Mouse (Mus musculus): ENCODE results near the gene Ptpn12. TPM values are rescaled to one million over a fixed set of nuclear protein-coding genes. Genes with fewer than 3 reads are reported as not detected.
A peak's percentile ranks its signal among the peaks of the same experiment; 100 is the strongest.

Ptpn12 gene
- 16.1 and 18.9 TPM in 2 replicates for polyA plus RNA-seq (2015; fragmentation: Nextera tagmentation; extraction: Ambion mirVana)

GRCm38 (mm10) chr5:21055820-21056531 is at the start of gene Ptpn12:
Gene Ptpn12 (minus strand): TSS chr5:21055911.
- WGBS: under 1% methylated on average over 56 of the region's 73 CpGs
- H3K4me3 ChIP-seq (replicated peaks): peak within 1 kb of the TSS; percentile 94
- H3K27me3 ChIP-seq (replicated peaks): no peaks in the 10 kb centered on the region
- no peaks in the 10 kb centered on the region for H3K36me3 ChIP-seq
- peak within 1 kb of the TSS; percentile 97 for H3K27ac ChIP-seq
- peak; percentile 97 for ATAC-seq (ENCODE audit: insufficient read depth, low FRiP score, low read depth)
- H3K9me3 ChIP-seq: no peaks in the 10 kb centered on the region
- peak within 1 kb of the TSS; percentile 88 for H3K9ac ChIP-seq
- peak within 1 kb of the TSS; percentile 62 for H3K4me2 ChIP-seq
- H3K4me1 ChIP-seq: 0 out of 2 replicates have a peak, but pooled peaks cover 6% of the 10 kb centered on the region

- Histone ChIP-seq H3K9ac (no peak overlapping the region), H3K9me3 (no peaks in the 10 kb centered on the region), H3K36me3 (no peaks in the 10 kb centered on the region), H3K27me3 (replicated peaks) (no peaks in the 10 kb centered on the region), H3K4me2 (no peak overlapping the region), H3K4me1 (no peaks in the 10 kb centered on the region), H3K27ac (no peak overlapping the region), H3K4me3 (replicated peaks) (no peak overlapping the region)
- 66% methylated on average over 6 of the region's 6 CpGs for WGBS
- ATAC-seq (ENCODE audit: insufficient read depth, low FRiP score, low read depth): no peak
Observed at GRCm38 (mm10) chr5:21091179-21091578, 35.5 kb upstream of the Ptpn12 start.

GRCm38 (mm10) chr5:21057217-21057616 is 1.5 kb upstream of the Ptpn12 start:
- Histone ChIP-seq H3K4me3 (replicated peaks) (no peak overlapping the region), H3K9ac (no peak overlapping the region), H3K36me3 (no peaks in the 10 kb centered on the region), H3K27me3 (replicated peaks) (no peaks in the 10 kb centered on the region), H3K4me2 (no peak overlapping the region), H3K9me3 (no peaks in the 10 kb centered on the region), H3K27ac (no peak overlapping the region), H3K4me1 (0 out of 2 replicates have a peak, but pooled peaks cover 6% of the 10 kb centered on the region)
- WGBS: 75% methylated on average over 2 of the region's 2 CpGs
- no peak for ATAC-seq (ENCODE audit: insufficient read depth, low FRiP score, low read depth)

- WGBS: 4% methylated on average over 8 of the region's 8 CpGs
Observed at GRCm38 (mm10) chr5:21056595-21056994, 884 bp upstream of the Ptpn12 start.

DNA sequence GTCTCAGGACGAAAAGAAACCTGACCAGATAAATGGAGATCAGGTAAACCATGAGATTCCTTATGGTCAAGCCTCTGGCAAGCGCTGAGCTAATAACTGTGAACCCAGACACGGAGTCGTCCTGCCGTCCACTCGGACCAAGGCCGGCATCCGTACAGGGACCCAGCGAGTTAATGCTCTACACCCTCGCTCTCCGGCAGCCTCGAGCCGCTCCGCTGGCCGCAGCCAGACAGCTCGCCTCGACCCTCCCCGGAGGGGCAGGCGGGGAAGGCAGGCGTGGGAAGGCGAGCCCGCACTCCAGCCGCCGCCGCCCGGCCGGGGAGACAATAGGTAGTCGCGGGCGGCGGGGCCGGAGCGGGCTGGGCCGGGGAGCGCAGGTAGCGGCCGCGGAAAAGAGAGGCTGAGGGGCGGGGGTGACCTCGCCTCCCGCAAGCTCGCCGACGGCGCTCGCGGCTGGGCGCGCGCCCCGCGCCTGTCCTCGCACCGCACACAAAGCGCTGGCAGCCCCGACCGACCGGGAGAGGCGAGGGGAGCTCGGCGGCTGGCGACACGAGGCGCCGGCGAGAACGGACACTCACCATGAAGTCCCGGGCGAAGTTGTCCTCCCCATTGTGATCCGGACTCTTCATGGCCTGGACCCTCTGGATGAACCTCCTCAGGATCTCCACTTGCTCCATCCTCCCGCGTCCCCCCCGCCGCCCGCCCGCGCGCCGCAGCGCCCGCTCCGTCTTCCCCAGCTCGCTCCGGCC is 466 bp downstream of the Ptpn12 start:
- ATAC-seq (ENCODE audit: insufficient read depth, low FRiP score, low read depth): peak; percentile 2
- WGBS: under 1% methylated on average over 79 of the region's 84 CpGs
- Histone ChIP-seq H3K4me2 (peak overlapping the region; percentile 62), H3K4me3 (replicated peaks) (peak overlapping the region; percentile 94), H3K9ac (peak overlapping the region; percentile 88), H3K27me3 (replicated peaks) (no peaks in the 10 kb centered on the region), H3K27ac (peak overlapping the region; percentile 97), H3K9me3 (no peaks in the 10 kb centered on the region), H3K4me1 (0 out of 2 replicates have a peak, but pooled peaks cover 6% of the 10 kb centered on the region), H3K36me3 (no peaks in the 10 kb centered on the region)

More at GRCm38 (mm10) chr5:21056595-21056994, 884 bp upstream of the Ptpn12 start:
- ATAC-seq (ENCODE audit: insufficient read depth, low FRiP score, low read depth): no peak
- peak overlapping the region; percentile 56 for H3K4me2 ChIP-seq
- H3K4me3 ChIP-seq (replicated peaks): peak overlapping the region; percentile 94
- peak overlapping the region; percentile 19; the same call in 1 of the 2 replicates for H3K9ac ChIP-seq
- peak overlapping the region; percentile 97 for H3K27ac ChIP-seq
- 0 out of 2 replicates have a peak, but pooled peaks cover 6% of the 10 kb centered on the region for H3K4me1 ChIP-seq
- H3K9me3 ChIP-seq: no peaks in the 10 kb centered on the region
- H3K36me3 ChIP-seq: no peaks in the 10 kb centered on the region
- H3K27me3 ChIP-seq (replicated peaks): no peaks in the 10 kb centered on the region

DNA sequence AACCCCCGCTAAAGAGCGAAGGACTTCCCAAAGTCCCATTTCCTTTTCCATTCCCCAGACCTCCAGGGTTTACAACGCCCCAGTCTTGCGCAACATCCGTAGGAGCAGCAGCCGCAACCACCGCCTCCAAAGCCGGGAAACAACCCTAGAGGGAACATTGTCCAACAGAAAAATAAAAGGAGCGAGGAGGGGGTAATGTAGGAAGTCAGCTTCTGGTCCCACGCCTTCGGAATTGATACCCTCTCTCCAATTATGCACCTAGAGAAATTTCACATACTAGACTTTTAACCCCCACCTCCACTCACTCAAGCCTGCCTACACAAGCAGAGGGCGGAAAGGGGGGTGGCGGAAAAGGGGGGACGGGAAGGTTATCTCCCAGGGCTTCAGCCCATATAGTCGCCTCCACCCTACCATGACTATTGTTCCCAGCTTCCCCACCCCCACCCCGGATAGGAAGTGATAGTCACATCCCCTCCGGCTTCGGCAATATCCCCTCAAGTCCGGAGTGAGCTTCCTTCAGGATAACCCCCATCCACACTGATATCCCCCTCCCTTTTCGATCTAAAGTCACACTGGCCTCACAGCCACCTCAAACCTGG is 1.1 kb downstream of the Ptpn12 start:
- Histone ChIP-seq H3K9ac (peak overlapping the region; percentile 88), H3K4me3 (replicated peaks) (peak overlapping the region; percentile 94), H3K4me1 (0 out of 2 replicates have a peak, but pooled peaks cover 6% of the 10 kb centered on the region), H3K9me3 (no peaks in the 10 kb centered on the region), H3K27me3 (replicated peaks) (no peaks in the 10 kb centered on the region), H3K27ac (peak overlapping the region; percentile 97), H3K4me2 (peak overlapping the region; percentile 62), H3K36me3 (no peaks in the 10 kb centered on the region)
- ATAC-seq (ENCODE audit: insufficient read depth, low FRiP score, low read depth): no peak
- under 1% methylated on average over 20 of the region's 20 CpGs for WGBS

DNA sequence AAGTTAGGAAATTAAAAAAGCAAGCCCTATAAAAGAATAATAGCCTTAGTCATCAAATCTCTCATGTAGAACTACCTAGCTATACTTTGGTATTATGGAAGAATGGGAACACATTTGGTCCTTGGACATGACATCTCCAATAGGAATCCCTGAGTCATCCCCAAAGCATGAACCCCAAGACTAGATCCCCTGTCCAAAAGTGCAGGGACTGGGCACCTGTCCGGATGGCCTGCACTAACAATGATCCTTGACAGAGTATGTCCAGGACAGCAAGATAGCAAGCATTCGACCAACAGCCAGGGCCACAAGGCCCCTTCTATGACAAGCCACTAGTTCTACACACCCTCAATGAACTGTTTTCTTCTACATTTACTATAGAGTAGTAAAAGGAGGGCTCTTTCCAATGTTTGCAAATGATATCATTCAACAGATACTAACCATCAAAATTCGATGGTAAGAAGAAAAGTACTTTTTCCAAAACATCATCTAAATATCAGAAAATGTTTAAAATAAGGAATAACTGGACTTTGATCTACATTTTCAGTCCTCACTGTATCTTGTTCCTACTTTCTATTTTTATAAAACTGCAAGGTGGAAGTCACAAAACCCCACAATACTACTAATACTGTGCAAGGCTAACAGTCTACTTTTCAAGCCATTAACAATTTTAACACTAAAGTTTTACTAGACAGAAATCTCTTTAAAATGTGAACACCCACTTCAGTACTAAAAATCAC is 2.0 kb downstream of the Ptpn12 start:
- H3K4me1 ChIP-seq: 0 out of 2 replicates have a peak, but pooled peaks cover 6% of the 10 kb centered on the region
- no peak overlapping the region for H3K27ac ChIP-seq
- H3K36me3 ChIP-seq: no peaks in the 10 kb centered on the region
- peak overlapping the region; percentile 94; the same call in 1 of the 2 replicates for H3K4me3 ChIP-seq (replicated peaks)
- no peak for ATAC-seq (ENCODE audit: insufficient read depth, low FRiP score, low read depth)
- peak overlapping the region; percentile 62 for H3K4me2 ChIP-seq
- WGBS: 55% methylated on average over 3 of the region's 3 CpGs
- no peaks in the 10 kb centered on the region for H3K27me3 ChIP-seq (replicated peaks)
- no peak overlapping the region for H3K9ac ChIP-seq
- H3K9me3 ChIP-seq: no peaks in the 10 kb centered on the region

GRCm38 (mm10) chr5:21052521-21052920 is 3.2 kb downstream of the Ptpn12 start:
- Histone ChIP-seq H3K9ac (no peak overlapping the region), H3K4me3 (replicated peaks) (no peak overlapping the region), H3K27ac (no peak overlapping the region), H3K9me3 (no peaks in the 10 kb centered on the region), H3K4me2 (no peak overlapping the region), H3K36me3 (no peaks in the 10 kb centered on the region), H3K4me1 (0 out of 2 replicates have a peak, but pooled peaks cover 6% of the 10 kb centered on the region), H3K27me3 (replicated peaks) (no peaks in the 10 kb centered on the region)
- ATAC-seq (ENCODE audit: insufficient read depth, low FRiP score, low read depth): no peak
- 94% methylated on average over 1 of the region's 1 CpGs for WGBS

- Histone ChIP-seq H3K27ac (no peak overlapping the region), H3K9ac (no peak overlapping the region), H3K9me3 (no peaks in the 10 kb centered on the region), H3K4me3 (replicated peaks) (no peak overlapping the region), H3K27me3 (replicated peaks) (no peaks in the 10 kb centered on the region), H3K36me3 (no peaks in the 10 kb centered on the region), H3K4me1 (0 out of 2 replicates have a peak, but pooled peaks cover 3% of the 10 kb centered on the region), H3K4me2 (no peak overlapping the region)
- no peak; the same call in 1 of the 2 replicates for ATAC-seq (ENCODE audit: insufficient read depth, low FRiP score, low read depth)
- WGBS: 55% methylated on average over 2 of the region's 2 CpGs
Observed at GRCm38 (mm10) chr5:21050770-21051122, 5.0 kb downstream of the Ptpn12 start.

DNA sequence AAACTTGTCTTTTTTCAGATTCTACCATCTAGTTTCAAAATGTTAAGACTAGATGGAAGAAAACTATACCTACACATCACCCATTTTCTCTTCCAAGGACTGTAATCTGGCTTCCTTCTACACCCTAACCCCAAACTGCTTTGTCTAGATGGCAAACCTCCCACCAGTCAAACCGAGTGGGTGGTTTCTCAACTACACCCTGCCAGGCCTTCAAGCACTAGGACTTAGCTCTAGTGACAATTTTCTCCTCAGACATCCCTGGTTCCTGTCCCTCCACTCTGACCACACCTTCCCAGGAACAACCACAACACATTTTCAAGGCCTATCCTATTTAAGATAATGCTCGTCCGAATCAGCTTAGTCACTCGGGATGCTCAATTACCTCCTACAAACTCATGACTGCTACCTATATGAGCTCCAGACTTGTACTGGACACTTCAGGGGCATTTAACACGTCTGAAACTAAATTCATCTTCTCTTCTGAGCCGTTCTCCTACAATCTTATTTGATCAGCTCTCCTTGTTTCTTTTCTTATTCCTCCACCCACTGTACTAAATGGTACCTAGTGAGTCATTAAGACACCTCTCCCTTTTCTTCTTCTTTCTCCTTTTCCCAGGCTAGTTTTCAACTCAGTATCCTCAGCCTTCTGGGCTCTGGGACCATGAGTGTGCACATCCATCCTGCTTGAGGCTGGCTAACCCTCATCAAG is 5.5 kb downstream of the Ptpn12 start:
- Histone ChIP-seq H3K4me1 (0 out of 2 replicates have a peak, but pooled peaks cover 3% of the 10 kb centered on the region), H3K9me3 (no peaks in the 10 kb centered on the region), H3K4me3 (replicated peaks) (no peak overlapping the region), H3K9ac (no peak overlapping the region), H3K27me3 (replicated peaks) (no peaks in the 10 kb centered on the region), H3K4me2 (no peak overlapping the region), H3K27ac (no peak overlapping the region), H3K36me3 (no peaks in the 10 kb centered on the region)
- ATAC-seq (ENCODE audit: insufficient read depth, low FRiP score, low read depth): no peak
- 72% methylated on average over 6 of the region's 6 CpGs for WGBS

GRCm38 (mm10) chr5:21049006-21049405 is 6.7 kb downstream of the Ptpn12 start:
- no peak overlapping the region for H3K9ac ChIP-seq
- H3K27me3 ChIP-seq (replicated peaks): no peaks in the 10 kb centered on the region
- H3K4me2 ChIP-seq: no peak overlapping the region
- H3K27ac ChIP-seq: no peak overlapping the region
- H3K36me3 ChIP-seq: no peaks in the 10 kb centered on the region
- 76% methylated on average over 4 of the region's 4 CpGs for WGBS
- no peaks in the 10 kb centered on the region for H3K9me3 ChIP-seq
- 0 out of 2 replicates have a peak, but pooled peaks cover 3% of the 10 kb centered on the region for H3K4me1 ChIP-seq
- ATAC-seq (ENCODE audit: insufficient read depth, low FRiP score, low read depth): no peak
- no peak overlapping the region for H3K4me3 ChIP-seq (replicated peaks)
